8 mouse cellular contexts compared by ENCODE assay signal in genomic region chr4:43038567-43039495, GRCm38 (mm10). TPM values are rescaled to one million over a fixed set of nuclear protein-coding genes. Genes with fewer than 3 reads are reported as not detected.
DNase-seq lines count a peak whose midpoint lies in the region; ATAC-seq and TF ChIP-seq lines count a peak whose summit lies in the region.

No protein-coding gene starts in this region.

- no peaks in the 10 kb centered on the region for H3K27me3 ChIP-seq in neural tube, embryonic 11.5 days (ENCODE audit: control insufficient read depth, insufficient read depth, low read length)
- no peaks in the 10 kb centered on the region for H3K27me3 ChIP-seq in kidney, embryonic 15.5 days
- peaks cover 1% of the 10 kb centered on the region; the same call in 1 of the 2 replicates for H3K27me3 ChIP-seq in liver, embryonic 15.5 days

- no peak for ATAC-seq in neural tube, embryonic 11.5 days (ENCODE audit: insufficient read depth, low FRiP score, low TSS enrichment)
- ATAC-seq in kidney, embryonic 15.5 days (replicated peaks; ENCODE audit: low FRiP score) = no peak
- ATAC-seq in liver, embryonic 15.5 days (ENCODE audit: insufficient read depth) = peak; percentile 30

- no peak for TF ChIP-seq POLR2A in bone marrow macrophage, adult 2 months (IDR thresholded peaks at IDR 0.05; ENCODE audit: borderline replicate concordance, low read depth, low read length)

- H3K4me1 ChIP-seq in neural tube, embryonic 11.5 days (ENCODE audit: control insufficient read depth, insufficient read depth, low read length) = peaks cover 10% of the 10 kb centered on the region; the same call in 1 of the 2 replicates
- peaks cover 44% of the 10 kb centered on the region for H3K4me1 ChIP-seq in bone marrow macrophage, adult 2 months (ENCODE audit: control insufficient read depth, insufficient read depth, low read length)
- peaks cover 32% of the 10 kb centered on the region for H3K4me1 ChIP-seq in kidney, embryonic 15.5 days
- H3K4me1 ChIP-seq in liver, embryonic 15.5 days (replicated peaks) = peaks cover 72% of the 10 kb centered on the region

- H3K4me3 ChIP-seq in neural tube, embryonic 11.5 days (ENCODE audit: low read depth, low read length) = peak overlapping the region; percentile 58
- H3K4me3 ChIP-seq in bone marrow macrophage, adult 2 months (ENCODE audit: insufficient read depth, low read length) = peak overlapping the region; percentile 72
- peak overlapping the region; percentile 69 for H3K4me3 ChIP-seq in kidney, embryonic 15.5 days (replicated peaks)
- peak overlapping the region; percentile 88 for H3K4me3 ChIP-seq in liver, embryonic 15.5 days (replicated peaks)

- peaks cover 6% of the 10 kb centered on the region for H3K36me3 ChIP-seq in neural tube, embryonic 11.5 days (ENCODE audit: control insufficient read depth, insufficient read depth, low read length)
- H3K36me3 ChIP-seq in kidney, embryonic 15.5 days = peaks cover 27% of the 10 kb centered on the region
- H3K36me3 ChIP-seq in liver, embryonic 15.5 days (replicated peaks) = peaks cover 33% of the 10 kb centered on the region

- H3K4me2 ChIP-seq in neural tube, embryonic 11.5 days (ENCODE audit: low read depth) = peak overlapping the region; percentile 71
- H3K4me2 ChIP-seq in kidney, embryonic 15.5 days = peak overlapping the region; percentile 86
- H3K4me2 ChIP-seq in liver, embryonic 15.5 days = peak overlapping the region; percentile 90

- TF ChIP-seq CTCF in bone marrow macrophage, adult 2 months (IDR thresholded peaks at IDR 0.05; ENCODE audit: low read depth, low read length) = no peak

- no peak overlapping the region for H3K27ac ChIP-seq in neural tube, embryonic 11.5 days (ENCODE audit: low read depth, low read length)
- H3K27ac ChIP-seq in bone marrow macrophage, adult 2 months (ENCODE audit: insufficient read depth, low read depth, low read length) = no peak overlapping the region
- peak overlapping the region; percentile 79; the same call in 1 of the 2 replicates for H3K27ac ChIP-seq in kidney, embryonic 15.5 days
- peak overlapping the region; percentile 93 for H3K27ac ChIP-seq in liver, embryonic 15.5 days (replicated peaks)

- DNase-seq in neural tube, embryonic 11.5 days (ENCODE audit: low spot score) = no peak
- DNase-seq in neural tube, embryonic 10.5 days (ENCODE audit: extremely low spot score, low spot score) = no peak
- peak; percentile 66 for DNase-seq in gastrocnemius, postnatal 25 days
- DNase-seq in right cerebral cortex, postnatal 10 days (ENCODE audit: low spot score in 2 of 2) = peak; percentile 71 to 81
- DNase-seq in thymus, postnatal 4 days = no peak

- peak overlapping the region; percentile 66; the same call in 1 of the 2 replicates for H3K9ac ChIP-seq in neural tube, embryonic 11.5 days (ENCODE audit: low read length)
- H3K9ac ChIP-seq in kidney, embryonic 15.5 days = peak overlapping the region; percentile 73
- H3K9ac ChIP-seq in liver, embryonic 15.5 days = peak overlapping the region; percentile 90

- 64% methylated on average over 15 of the region's 15 CpGs for WGBS in neural tube, embryonic 11.5 days
- 53% methylated on average over 15 of the region's 15 CpGs for WGBS in kidney, embryonic 15.5 days
- WGBS in liver, embryonic 15.5 days (ENCODE audit: insufficient replicate concordance) = 32% methylated on average over 15 of the region's 15 CpGs

- no peaks in the 10 kb centered on the region for H3K9me3 ChIP-seq in neural tube, embryonic 11.5 days (ENCODE audit: control insufficient read depth, low read length)
- H3K9me3 ChIP-seq in kidney, embryonic 15.5 days (replicated peaks) = no peaks in the 10 kb centered on the region
- no peaks in the 10 kb centered on the region for H3K9me3 ChIP-seq in liver, embryonic 15.5 days (replicated peaks)

RNA-seq across cellular contexts. Expression of gene Fam214b, which starts 7.2 kb away (rescaled TPM):
- 18.1 and 19.0 TPM in 2 replicates for polyA plus RNA-seq in neural tube, embryonic 11.5 days (2014; fragmentation: Nextera tagmentation; extraction: Ambion mirVana)
- 50.4 and 55.1 TPM in 2 replicates for polyA plus RNA-seq in bone marrow macrophage, adult 2 months (2012; ENCODE audit: insufficient read depth, insufficient read length, missing spikeins)
- 10 to 100 TPM; 18.7 to 33.5 TPM for total RNA-seq in gastrocnemius, postnatal 25 days (2021)
- 10.8 and 11.8 TPM in 2 replicates for polyA plus RNA-seq in kidney, embryonic 15.5 days (2015; fragmentation: Nextera tagmentation; extraction: Ambion mirVana)
- polyA plus RNA-seq in liver, embryonic 15.5 days (2015; fragmentation: Nextera tagmentation; extraction: Ambion mirVana) = 41.2 and 51.3 TPM in 2 replicates

RNA-seq across cellular contexts. Expression of gene Stoml2, which starts 7.3 kb away (rescaled TPM):
- 360 and 370 TPM in 2 replicates for polyA plus RNA-seq in neural tube, embryonic 11.5 days (2014; fragmentation: Nextera tagmentation; extraction: Ambion mirVana)
- polyA plus RNA-seq in bone marrow macrophage, adult 2 months (2012; ENCODE audit: insufficient read depth, insufficient read length, missing spikeins) = 50.5 and 54.6 TPM in 2 replicates
- 10 to 100 TPM; 88.2 to 98.5 TPM for total RNA-seq in gastrocnemius, postnatal 25 days (2021)
- polyA plus RNA-seq in kidney, embryonic 15.5 days (2015; fragmentation: Nextera tagmentation; extraction: Ambion mirVana) = 346 and 352 TPM in 2 replicates
- polyA plus RNA-seq in liver, embryonic 15.5 days (2015; fragmentation: Nextera tagmentation; extraction: Ambion mirVana) = 187 and 204 TPM in 2 replicates

RNA-seq across cellular contexts. Expression of gene Pigo, which starts 13.2 kb away (rescaled TPM):
- 20.4 and 23.1 TPM in 2 replicates for polyA plus RNA-seq in neural tube, embryonic 11.5 days (2014; fragmentation: Nextera tagmentation; extraction: Ambion mirVana)
- polyA plus RNA-seq in bone marrow macrophage, adult 2 months (2012; ENCODE audit: insufficient read depth, insufficient read length, missing spikeins) = 8.3 and 9.4 TPM in 2 replicates
- total RNA-seq in gastrocnemius, postnatal 25 days (2021) = 1 to 10 TPM; 6.7 to 7.5 TPM
- 23.5 and 27.6 TPM in 2 replicates for polyA plus RNA-seq in kidney, embryonic 15.5 days (2015; fragmentation: Nextera tagmentation; extraction: Ambion mirVana)
- polyA plus RNA-seq in liver, embryonic 15.5 days (2015; fragmentation: Nextera tagmentation; extraction: Ambion mirVana) = 14.8 and 15.1 TPM in 2 replicates

RNA-seq across cellular contexts. Expression of gene Unc13b, which starts 19.9 kb away (rescaled TPM):
- 16.1 and 18.9 TPM in 2 replicates for polyA plus RNA-seq in neural tube, embryonic 11.5 days (2014; fragmentation: Nextera tagmentation; extraction: Ambion mirVana)
- 0.38 and 0.45 TPM in 2 replicates for polyA plus RNA-seq in bone marrow macrophage, adult 2 months (2012; ENCODE audit: insufficient read depth, insufficient read length, missing spikeins)
- 1 to 10 TPM; 2.9 to 3.0 TPM for total RNA-seq in gastrocnemius, postnatal 25 days (2021)
- 7.2 and 8.3 TPM in 2 replicates for polyA plus RNA-seq in kidney, embryonic 15.5 days (2015; fragmentation: Nextera tagmentation; extraction: Ambion mirVana)
- polyA plus RNA-seq in liver, embryonic 15.5 days (2015; fragmentation: Nextera tagmentation; extraction: Ambion mirVana) = 0.40 and 0.45 TPM in 2 replicates

RNA-seq across cellular contexts. Expression of gene Fancg, which starts 28.5 kb away (rescaled TPM):
- 17.3 and 19.3 TPM in 2 replicates for polyA plus RNA-seq in neural tube, embryonic 11.5 days (2014; fragmentation: Nextera tagmentation; extraction: Ambion mirVana)
- 13.3 and 23.9 TPM in 2 replicates for polyA plus RNA-seq in bone marrow macrophage, adult 2 months (2012; ENCODE audit: insufficient read depth, insufficient read length, missing spikeins)
- 1 to 10 TPM; 1.0 to 2.4 TPM for total RNA-seq in gastrocnemius, postnatal 25 days (2021)
- 15.2 and 17.2 TPM in 2 replicates for polyA plus RNA-seq in kidney, embryonic 15.5 days (2015; fragmentation: Nextera tagmentation; extraction: Ambion mirVana)
- polyA plus RNA-seq in liver, embryonic 15.5 days (2015; fragmentation: Nextera tagmentation; extraction: Ambion mirVana) = 10.4 TPM in 2 replicates

Comparison
In these comparisons a context has a peak if more than half of its experiments do, and no peak if none do; other contexts are left out.
1. DNase-seq: peak in gastrocnemius, postnatal 25 days (single experiment) and right cerebral cortex, postnatal 10 days (2 of 2); none in neural tube, embryonic 11.5 days (single experiment), neural tube, embryonic 10.5 days (single experiment) and thymus, postnatal 4 days (single experiment).
2. H3K27ac ChIP-seq: peak in kidney, embryonic 15.5 days (single experiment) and liver, embryonic 15.5 days (single experiment); none in neural tube, embryonic 11.5 days (single experiment) and bone marrow macrophage, adult 2 months (single experiment).
3. Peak in every context shown above with its lines, with median percentiles within 50 percentile points of each other: H3K4me2 ChIP-seq, H3K4me3 ChIP-seq and H3K9ac ChIP-seq.